Mouse (Mus musculus) hindbrain, embryonic 11.5 days (tissue): ENCODE data around the gene Cacna1f. TPM values are rescaled to one million over a fixed set of nuclear protein-coding genes. Genes with fewer than 3 reads are reported as not detected.

Experiments used
- ATAC-seq: fragments of 200-750 bp; cut with Nextera tagmentation; 2 replicates; pipeline ENCODE4 v1.8.0; 2017; ENCODE audit warnings: mild to moderate bottlenecking, moderate TSS enrichment, moderate library complexity; ENCODE audit not compliant: low FRiP score
- DNase-seq: peaks from one replicate; pipeline ENCODE4 v3.0.0-alpha.2; 2015; ENCODE audit warnings: low spot score
- H3K27ac ChIP-seq: fragments of 300-500 bp; sonication (generic); 2 replicates; pipeline ENCODE4 v1.5.1; 2014; ENCODE audit warnings: mild to moderate bottlenecking, low read depth, low read length
- H3K27me3 ChIP-seq: fragments of 300-500 bp; sonication (generic); 2 replicates; pipeline ENCODE4 v1.6.1; 2014; ENCODE audit warnings: mild to moderate bottlenecking, low read length, moderate library complexity, mixed read lengths; ENCODE audit not compliant: control insufficient read depth, insufficient read depth
- H3K36me3 ChIP-seq: fragments of 300-500 bp; sonication (generic); 2 replicates; pipeline ENCODE4 v1.6.1; 2014; ENCODE audit warnings: mild to moderate bottlenecking, low read length, moderate library complexity, mixed read lengths; ENCODE audit not compliant: control insufficient read depth, insufficient read depth
- H3K4me1 ChIP-seq: fragments of 300-500 bp; sonication (generic); replicated peaks from 2 replicates; pipeline ENCODE4 v1.6.1; 2014; ENCODE audit warnings: low read length, mixed read lengths; ENCODE audit not compliant: control insufficient read depth, insufficient read depth
- H3K4me2 ChIP-seq: fragments of 300-500 bp; sonication (generic); replicated peaks from 2 replicates; pipeline ENCODE4 v1.6.1; 2014; ENCODE audit warnings: mild to moderate bottlenecking, low read depth, low read length
- H3K4me3 ChIP-seq: fragments of 300-500 bp; sonication (generic); 2 replicates; pipeline ENCODE4 v1.5.1; 2014; ENCODE audit warnings: low read depth, low read length
- H3K9ac ChIP-seq: fragments of 300-500 bp; sonication (generic); 2 replicates; pipeline ENCODE4 v1.6.1; 2014; ENCODE audit warnings: low read depth, low read length
- H3K9me3 ChIP-seq: fragments of 300-500 bp; sonication (generic); 2 replicates; pipeline ENCODE4 v1.6.1; 2016; ENCODE audit warnings: low read length; ENCODE audit not compliant: control insufficient read depth
- WGBS: fragments of 180-500 bp; shearing (Covaris S2); extraction: QIAGEN DNeasy Blood & Tissue Kit; methylation state at CpG from one replicate; pipeline ENCODE4 v1.1.7; 2014; 5-methylcytosine and 5-hydroxymethylcytosine counted together
- polyA plus RNA-seq: library from polyadenylated mRNA; unstranded; fragments of >200 nt; fragmentation: Nextera tagmentation; extraction: Ambion mirVana; gene quantifications from 2 replicates; pipeline ENCODE4 v1.2.1, GENCODE M21; 2014

Gene Cacna1f
- polyA plus RNA-seq, 1 experiment from 2014 or later: not detected

GRCm38 (mm10) chrX:7605575-7605941 lies 1.3 kb upstream of the Cacna1f start:
- H3K4me3 ChIP-seq: no peak overlapping the region
- H3K27me3 ChIP-seq: no peaks in the 10 kb centered on the region
- WGBS: 55% methylated on average over 8 of the region's 8 CpGs
- no peak overlapping the region for H3K4me2 ChIP-seq
- ATAC-seq (peak; percentile 65), DNase-seq (no peak)
- no peak overlapping the region for H3K9ac ChIP-seq
- H3K36me3 ChIP-seq: no peaks in the 10 kb centered on the region
- H3K9me3 ChIP-seq: no peaks in the 10 kb centered on the region
- H3K4me1 ChIP-seq: no peaks in the 10 kb centered on the region
- no peak overlapping the region for H3K27ac ChIP-seq

DNA sequence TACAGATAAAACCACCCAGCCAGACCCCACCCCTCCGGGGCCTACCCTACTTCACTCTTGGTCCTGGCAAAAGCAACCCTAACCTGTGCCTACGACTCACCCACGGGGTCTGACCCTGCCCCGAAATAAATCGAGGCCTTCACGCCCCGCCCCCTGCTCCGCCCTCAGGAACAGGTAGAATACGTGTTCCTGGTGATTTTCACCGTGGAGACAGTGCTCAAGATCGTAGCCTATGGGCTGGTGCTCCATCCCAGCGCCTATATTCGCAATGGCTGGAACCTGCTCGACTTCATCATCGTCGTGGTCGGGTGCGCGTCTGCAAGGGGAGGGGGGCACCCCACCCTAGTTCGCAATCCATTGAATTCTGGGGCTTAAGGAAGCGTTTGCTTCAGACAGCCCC lies 3.2 kb downstream of the Cacna1f start:
- 0 out of 2 replicates have a peak overlapping the region, but pooled peaks have one; percentile 27 for H3K9ac ChIP-seq

DNA sequence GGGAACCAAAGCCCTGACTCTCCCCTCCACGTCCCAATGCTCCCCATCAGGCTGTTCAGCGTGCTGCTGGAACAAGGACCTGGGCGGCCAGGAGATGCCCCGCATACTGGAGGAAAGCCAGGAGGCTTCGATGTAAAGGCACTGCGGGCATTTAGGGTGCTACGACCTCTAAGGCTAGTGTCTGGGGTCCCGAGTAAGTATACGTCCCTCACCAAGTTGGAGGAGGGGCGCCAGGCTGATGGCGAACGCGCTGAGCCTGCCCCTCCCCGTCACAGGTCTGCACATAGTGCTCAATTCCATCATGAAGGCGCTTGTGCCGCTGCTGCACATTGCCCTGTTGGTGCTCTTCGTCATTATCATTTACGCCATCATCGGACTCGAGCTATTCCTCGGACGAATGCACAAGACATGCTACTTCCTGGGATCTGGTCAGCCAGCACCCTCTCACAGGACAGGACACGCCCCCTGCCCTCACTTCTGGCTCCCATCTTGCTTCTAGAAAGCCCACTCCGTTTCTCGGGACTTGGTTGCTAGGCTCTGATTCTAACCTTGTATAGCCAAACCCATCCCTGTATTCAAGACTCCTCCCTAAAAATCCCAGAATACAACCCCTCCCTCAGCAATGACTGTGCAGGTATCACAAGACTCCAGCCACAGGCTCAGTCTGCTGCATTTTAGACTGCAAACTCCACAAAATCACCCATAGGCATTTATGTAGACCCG lies 3.8 kb downstream of the Cacna1f start:
- Histone ChIP-seq H3K4me3 (peak overlapping the region; percentile 23), H3K9me3 (no peaks in the 10 kb centered on the region), H3K9ac (0 out of 2 replicates have a peak overlapping the region, but pooled peaks have one; percentile 27), H3K36me3 (no peaks in the 10 kb centered on the region), H3K4me1 (no peaks in the 10 kb centered on the region), H3K27ac (no peak overlapping the region), H3K27me3 (no peaks in the 10 kb centered on the region), H3K4me2 (peak overlapping the region; percentile 67)
- peak; percentile 53 for ATAC-seq
- peak; percentile 21 for DNase-seq
- 19% methylated on average over 26 of the region's 26 CpGs for WGBS

More for the DNA sequence above, 3.2 kb downstream of the Cacna1f start:
- Histone ChIP-seq H3K27me3 (no peaks in the 10 kb centered on the region), H3K4me1 (no peaks in the 10 kb centered on the region), H3K4me3 (peak overlapping the region; percentile 23), H3K4me2 (peak overlapping the region; percentile 67), H3K27ac (no peak overlapping the region), H3K36me3 (no peaks in the 10 kb centered on the region), H3K9me3 (no peaks in the 10 kb centered on the region)
- peak; percentile 0 for DNase-seq
- 21% methylated on average over 21 of the region's 21 CpGs for WGBS
- ATAC-seq: no peak

DNA sequence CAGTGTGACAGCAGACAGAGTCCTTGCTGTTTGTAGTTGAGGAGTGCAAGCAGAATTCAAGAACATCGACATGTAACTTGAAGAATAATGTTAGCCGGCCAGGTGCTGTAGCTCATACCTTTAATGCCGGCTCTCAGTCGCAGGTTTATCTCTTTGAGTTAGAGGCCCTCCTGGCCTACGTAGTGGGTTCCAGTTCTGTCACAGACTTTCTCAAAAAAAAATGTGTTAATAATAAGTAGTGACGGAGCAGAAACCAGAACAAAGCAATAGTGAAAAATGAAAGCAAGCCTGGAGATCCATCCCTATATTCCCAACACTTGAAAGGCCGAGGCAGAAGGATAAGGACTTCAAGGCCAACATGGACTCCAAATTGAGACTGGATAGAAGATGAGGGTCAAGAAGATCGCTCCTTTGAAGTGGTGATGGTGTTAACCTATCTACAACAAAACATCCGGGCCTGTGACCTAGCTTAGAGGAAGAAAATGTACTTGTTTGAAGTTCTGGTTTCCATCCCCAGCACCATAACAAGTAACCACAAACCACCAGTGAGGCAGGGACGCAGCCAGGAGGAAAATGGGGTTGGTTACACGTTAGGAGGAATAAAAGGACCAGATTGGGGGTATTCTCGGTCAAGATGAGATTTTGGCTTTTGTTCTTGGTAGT lies 11.1 kb downstream of the Cacna1f start:
- no peak for ATAC-seq

DNA sequence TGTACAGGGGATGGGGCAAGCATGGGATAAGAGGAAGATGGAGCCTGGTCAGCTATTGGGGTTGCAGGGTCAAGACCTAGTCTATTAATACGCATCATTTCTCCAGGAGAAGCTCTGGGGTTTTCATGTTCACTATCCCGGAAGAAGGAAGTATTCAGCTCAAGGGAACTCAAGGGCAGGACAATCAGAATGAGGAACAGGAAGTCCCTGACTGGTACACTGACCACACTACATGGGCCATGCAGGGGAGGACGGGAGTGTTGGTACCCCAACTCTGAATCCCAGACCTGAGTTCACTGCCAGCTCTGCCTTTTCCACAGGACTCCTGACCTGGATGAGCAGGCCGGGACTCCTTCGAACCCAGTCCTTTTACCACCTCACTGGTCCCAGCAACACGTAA lies 25.7 kb downstream of the Cacna1f start:
- Histone ChIP-seq H3K9ac (no peak overlapping the region), H3K4me1 (no peaks in the 10 kb centered on the region), H3K9me3 (no peaks in the 10 kb centered on the region), H3K27ac (no peak overlapping the region), H3K36me3 (no peaks in the 10 kb centered on the region), H3K4me3 (no peak overlapping the region), H3K27me3 (no peaks in the 10 kb centered on the region), H3K4me2 (no peak overlapping the region)
- ATAC-seq (no peak), DNase-seq (no peak)
- WGBS: 92% methylated on average over 6 of the region's 6 CpGs

More for the DNA sequence above, 11.1 kb downstream of the Cacna1f start:
- DNase-seq: no peak
- H3K9ac ChIP-seq: no peak overlapping the region
- 85% methylated on average over 12 of the region's 12 CpGs for WGBS
- H3K36me3 ChIP-seq: no peaks in the 10 kb centered on the region
- H3K4me3 ChIP-seq: no peak overlapping the region
- no peaks in the 10 kb centered on the region for H3K4me1 ChIP-seq
- H3K9me3 ChIP-seq: no peaks in the 10 kb centered on the region
- no peaks in the 10 kb centered on the region for H3K27me3 ChIP-seq
- H3K4me2 ChIP-seq: no peak overlapping the region
- no peak overlapping the region for H3K27ac ChIP-seq

- Histone ChIP-seq H3K4me3 (no peak overlapping the region), H3K9me3 (no peaks in the 10 kb centered on the region), H3K4me2 (no peak overlapping the region), H3K4me1 (no peaks in the 10 kb centered on the region), H3K27me3 (no peaks in the 10 kb centered on the region), H3K9ac (no peak overlapping the region), H3K27ac (no peak overlapping the region), H3K36me3 (no peaks in the 10 kb centered on the region)
- DNase-seq (no peak), ATAC-seq (no peak)
- WGBS: 71% methylated on average over 3 of the region's 3 CpGs
These were observed 28.2 kb downstream of the Cacna1f start for GRCm38 (mm10) chrX:7635101-7635500.

DNA sequence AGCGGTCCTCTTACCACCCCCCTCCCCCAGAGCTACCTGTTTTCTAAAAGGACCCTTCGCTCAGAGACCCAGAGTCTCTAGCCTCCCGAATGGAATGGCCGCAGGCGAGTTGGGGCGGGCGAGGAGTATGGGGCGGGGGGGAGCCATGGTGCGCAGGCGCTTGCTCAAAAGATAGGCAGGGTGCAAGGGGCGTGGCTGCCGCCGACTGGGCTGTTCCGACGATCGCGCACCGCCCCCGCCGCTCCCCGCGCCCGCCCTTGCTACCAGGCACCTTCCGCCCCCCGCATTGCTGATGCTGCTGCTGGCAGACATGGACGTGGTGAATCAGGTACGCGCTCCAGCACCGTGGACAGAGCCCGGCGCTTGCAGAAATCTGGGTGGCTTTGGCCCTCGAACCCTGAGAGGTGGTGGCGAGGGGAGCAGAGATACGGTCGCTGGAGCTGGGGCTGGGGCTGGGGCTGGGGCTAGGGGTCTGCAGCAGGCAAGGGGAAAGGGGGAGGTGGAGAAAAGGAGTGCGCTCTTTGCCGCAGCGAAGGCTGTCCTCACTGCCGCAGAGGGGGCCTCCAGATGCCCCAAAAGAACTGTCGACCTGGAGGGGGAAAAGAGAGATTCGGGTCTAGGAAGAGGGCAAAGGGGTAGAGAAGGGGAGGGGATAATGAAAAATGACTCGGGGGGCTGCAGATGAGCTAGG lies 31.7 kb downstream of the Cacna1f start, which contains the start of gene Syp:
Gene Syp (plus strand): TSS at position 71 of the 691 bp plus-strand sequence.
- peak within 1 kb of the TSS; percentile 45 for H3K4me2 ChIP-seq
- H3K27ac ChIP-seq: peak within 1 kb of the TSS; percentile 24; the same call in 1 of the 2 replicates
- H3K27me3 ChIP-seq: no peaks in the 10 kb centered on the region
- ATAC-seq: peak; percentile 83
- no peaks in the 10 kb centered on the region for H3K9me3 ChIP-seq
- no peaks in the 10 kb centered on the region for H3K36me3 ChIP-seq
- 20% methylated on average over 22 of the region's 42 CpGs for WGBS
- H3K4me1 ChIP-seq: no peaks in the 10 kb centered on the region
- H3K4me3 ChIP-seq: peak within 1 kb of the TSS; percentile 51
- peak within 1 kb of the TSS; percentile 45 for H3K9ac ChIP-seq
- DNase-seq: peak; percentile 86

GRCm38 (mm10) chrX:7639536-7640325 lies 32.8 kb downstream of the Cacna1f start:
- Histone ChIP-seq H3K9me3 (no peaks in the 10 kb centered on the region), H3K4me1 (no peaks in the 10 kb centered on the region), H3K4me3 (peak overlapping the region; percentile 51), H3K36me3 (no peaks in the 10 kb centered on the region), H3K27me3 (no peaks in the 10 kb centered on the region), H3K4me2 (peak overlapping the region; percentile 45), H3K27ac (no peak overlapping the region), H3K9ac (0 out of 2 replicates have a peak overlapping the region, but pooled peaks have one; percentile 7)
- peak; percentile 25; the same call in 1 of the 2 replicates for ATAC-seq
- WGBS: 23% methylated on average over 13 of the region's 13 CpGs
- DNase-seq: no peak
